Mouse (Mus musculus): ENCODE measurements around the gene Nisch.

Gene Nisch

GRCm38 (mm10) chr14:31130236-31131220 is 86.2 kb downstream of the Nisch start, which contains the start of gene Nt5dc2:
TSS of gene Nt5dc2 (plus strand) at chr14:31131053.
- peak; percentile 97 for DNase-seq (ENCODE audit: low spot score)

- DNase-seq (ENCODE audit: low spot score), result no peak
These were observed 87.2 kb downstream of the Nisch start for GRCm38 (mm10) chr14:31129326-31130235.

GRCm38 (mm10) chr14:31128826-31129219 is 87.9 kb downstream of the Nisch start, which contains the start of gene Smim4:
TSS of gene Smim4 (minus strand) at chr14:31128956.
- DNase-seq (ENCODE audit: low spot score), result peak; percentile 100

- peak; percentile 45 for DNase-seq (ENCODE audit: low spot score)
These were observed 88.5 kb downstream of the Nisch start for GRCm38 (mm10) chr14:31128101-31128825.

GRCm38 (mm10) chr14:31126826-31127225 is 89.9 kb downstream of the Nisch start:
- no peak for DNase-seq (ENCODE audit: low spot score)

- no peak for DNase-seq (ENCODE audit: low spot score)
These were observed 91.4 kb downstream of the Nisch start for GRCm38 (mm10) chr14:31125106-31126075.
